Mouse (Mus musculus): ENCODE results near the gene Maml3.

- no peak for TF ChIP-seq CTCF (IDR thresholded peaks at IDR 0.05; ENCODE audit: control insufficient read depth, insufficient read depth, insufficient read length)
- no peak for TF ChIP-seq USF1 (IDR thresholded peaks at IDR 0.05; ENCODE audit: low read depth)
- no peak for TF ChIP-seq MYOG (IDR thresholded peaks at IDR 0.05; ENCODE audit: control insufficient read depth, extremely low read depth, insufficient read length)
- TF ChIP-seq MAX (IDR thresholded peaks at IDR 0.05) = no peak
These were observed 308.0 kb downstream of the Maml3 start for GRCm38 (mm10) chr3:51796838-51797237.

All from C2C12 (cell line).